Mouse (Mus musculus): ENCODE data around the gene Rwdd2b. TPM values are rescaled to one million over a fixed set of nuclear protein-coding genes. Genes with fewer than 3 reads are reported as not detected.

Gene Rwdd2b
- polyA plus RNA-seq (2014; fragmentation: Nextera tagmentation; extraction: Ambion mirVana), result 12.3 and 14.2 TPM in 2 replicates

DNA sequence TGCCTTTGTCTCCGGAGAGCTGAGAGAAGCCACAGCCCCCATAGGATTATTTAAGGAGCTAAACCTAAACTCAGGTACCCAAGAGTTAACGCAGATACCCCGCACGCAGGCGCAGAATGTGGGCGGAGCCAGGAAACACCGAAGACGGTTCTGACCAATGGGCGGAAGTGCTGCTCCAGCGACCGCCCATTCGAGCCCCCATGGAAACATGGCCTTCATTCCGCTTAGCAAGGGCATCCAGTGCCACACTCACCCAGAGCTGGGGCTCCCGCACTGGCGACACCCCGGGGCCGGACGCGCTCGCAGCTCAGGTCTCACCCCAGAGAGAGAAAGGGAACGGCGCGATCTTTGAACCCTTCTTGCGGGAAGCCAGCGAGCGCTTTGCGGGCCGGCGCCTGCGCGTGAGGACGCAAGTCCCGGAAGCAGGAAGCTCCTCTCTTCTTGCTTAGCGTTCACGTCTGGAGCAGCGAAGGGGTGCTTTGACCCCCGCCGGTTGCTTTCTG is at the start of gene Rwdd2b:
Rwdd2b (minus strand) TSS at position 390 of the 503 bp plus-strand sequence.
- 0% methylated on average over 38 of the region's 38 CpGs for WGBS
- H3K9ac ChIP-seq (ENCODE audit: low read depth, low read length), result peak within 1 kb of the TSS; percentile 86

DNA sequence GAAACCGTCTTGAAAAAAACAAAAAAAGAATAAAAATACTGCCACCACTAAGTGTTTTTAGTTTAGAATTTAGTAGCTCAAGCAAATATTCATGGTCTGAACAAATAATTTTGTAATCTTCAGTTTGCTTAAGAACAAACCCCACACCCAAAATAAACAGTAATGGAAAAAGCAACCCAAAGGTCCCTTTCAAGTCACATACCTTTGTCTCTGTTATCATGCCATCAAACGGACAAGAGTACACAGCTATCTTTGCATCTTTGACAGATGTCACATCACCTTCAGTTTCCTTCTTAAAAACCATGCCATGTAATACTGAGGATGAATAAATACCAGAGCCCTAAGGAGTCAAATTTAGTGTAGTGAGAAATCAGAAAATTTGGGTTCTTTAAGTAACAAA is 48.2 kb upstream of the Rwdd2b start:
- H3K4me3 ChIP-seq (ENCODE audit: low read depth, low read length), result no peak overlapping the region
- WGBS, result 87% methylated on average over 2 of the region's 2 CpGs
- H3K9me3 ChIP-seq (ENCODE audit: control insufficient read depth, low read length), result no peaks in the 10 kb centered on the region
- no peak overlapping the region for H3K4me2 ChIP-seq (replicated peaks; ENCODE audit: low read depth, low read length)
- no peak overlapping the region for H3K27ac ChIP-seq (ENCODE audit: low read depth, low read length)
- no peak overlapping the region for H3K9ac ChIP-seq (ENCODE audit: low read depth, low read length)
- H3K27me3 ChIP-seq (ENCODE audit: control insufficient read depth, insufficient read depth, low read length), result no peaks in the 10 kb centered on the region
- peaks cover 34% of the 10 kb centered on the region for H3K36me3 ChIP-seq (ENCODE audit: control insufficient read depth, insufficient read depth, low read length)
- H3K4me1 ChIP-seq (replicated peaks; ENCODE audit: control insufficient read depth, insufficient read depth, low read length), result no peaks in the 10 kb centered on the region
- no peak for ATAC-seq (ENCODE audit: low FRiP score)
- no peak for DNase-seq (ENCODE audit: low spot score)

More for the DNA sequence above, at the start of gene Rwdd2b:
- peak; percentile 93 for DNase-seq (ENCODE audit: low spot score)
- Histone ChIP-seq H3K27me3 (ENCODE audit: control insufficient read depth, insufficient read depth, low read length) (no peaks in the 10 kb centered on the region), H3K4me3 (ENCODE audit: low read depth, low read length) (peak within 1 kb of the TSS; percentile 77), H3K9me3 (ENCODE audit: control insufficient read depth, low read length) (no peaks in the 10 kb centered on the region), H3K4me1 (replicated peaks; ENCODE audit: control insufficient read depth, insufficient read depth, low read length) (peaks cover 2% of the 10 kb centered on the region), H3K27ac (ENCODE audit: low read depth, low read length) (peak within 1 kb of the TSS; percentile 89), H3K36me3 (ENCODE audit: control insufficient read depth, insufficient read depth, low read length) (no peaks in the 10 kb centered on the region), H3K4me2 (replicated peaks; ENCODE audit: low read depth, low read length) (peak within 1 kb of the TSS; percentile 64)
- ATAC-seq (ENCODE audit: low FRiP score), result peak; percentile 98

DNA sequence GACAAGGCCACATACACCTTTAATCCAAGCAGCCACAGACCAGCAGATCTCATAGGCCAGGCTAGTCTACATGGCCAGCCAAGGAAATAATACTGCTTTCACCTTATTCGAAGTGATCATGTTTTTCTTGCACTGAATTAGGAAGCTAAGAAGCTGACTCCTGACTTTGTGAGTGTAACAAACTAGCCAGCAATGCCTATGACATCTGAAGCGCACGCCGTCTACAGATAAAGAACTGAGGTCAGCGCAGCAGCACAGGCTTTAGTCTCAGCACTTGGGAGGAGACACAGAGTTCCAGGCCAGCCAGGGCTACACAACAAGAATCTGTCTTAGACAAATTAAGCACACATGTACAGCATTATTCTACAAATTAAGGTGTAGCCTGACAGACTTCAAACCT is 46.4 kb upstream of the Rwdd2b start:
- Histone ChIP-seq H3K9me3 (ENCODE audit: control insufficient read depth, low read length) (no peaks in the 10 kb centered on the region), H3K4me3 (ENCODE audit: low read depth, low read length) (no peak overlapping the region), H3K9ac (ENCODE audit: low read depth, low read length) (no peak overlapping the region), H3K36me3 (ENCODE audit: control insufficient read depth, insufficient read depth, low read length) (peaks cover 31% of the 10 kb centered on the region), H3K27me3 (ENCODE audit: control insufficient read depth, insufficient read depth, low read length) (no peaks in the 10 kb centered on the region), H3K4me1 (replicated peaks; ENCODE audit: control insufficient read depth, insufficient read depth, low read length) (no peaks in the 10 kb centered on the region), H3K27ac (ENCODE audit: low read depth, low read length) (no peak overlapping the region), H3K4me2 (replicated peaks; ENCODE audit: low read depth, low read length) (no peak overlapping the region)
- DNase-seq (ENCODE audit: low spot score) (no peak), ATAC-seq (ENCODE audit: low FRiP score) (no peak)
- WGBS, result 90% methylated on average over 5 of the region's 5 CpGs

DNA sequence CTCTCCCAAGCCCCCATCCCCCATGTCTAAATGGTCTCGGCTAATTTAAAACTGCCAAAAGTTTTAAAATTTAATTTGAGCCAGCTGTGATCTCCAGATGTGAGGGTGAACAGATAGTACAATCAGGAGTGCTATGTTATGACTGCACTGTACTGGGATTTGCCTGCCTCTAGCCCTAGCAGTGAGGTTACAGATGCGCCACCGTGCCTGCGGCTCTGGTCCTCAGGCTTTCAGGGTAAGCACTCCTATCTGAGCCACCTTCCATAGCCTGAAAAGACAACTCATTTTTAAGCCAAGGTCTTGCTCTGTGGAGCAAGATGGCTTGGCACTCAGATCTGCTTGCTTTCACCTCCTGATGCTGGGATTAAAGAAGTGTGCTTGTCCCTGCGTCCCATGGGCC is 44.0 kb upstream of the Rwdd2b start:
- H3K36me3 ChIP-seq (ENCODE audit: control insufficient read depth, insufficient read depth, low read length), result peaks cover 22% of the 10 kb centered on the region
- 94% methylated on average over 5 of the region's 5 CpGs for WGBS

DNA sequence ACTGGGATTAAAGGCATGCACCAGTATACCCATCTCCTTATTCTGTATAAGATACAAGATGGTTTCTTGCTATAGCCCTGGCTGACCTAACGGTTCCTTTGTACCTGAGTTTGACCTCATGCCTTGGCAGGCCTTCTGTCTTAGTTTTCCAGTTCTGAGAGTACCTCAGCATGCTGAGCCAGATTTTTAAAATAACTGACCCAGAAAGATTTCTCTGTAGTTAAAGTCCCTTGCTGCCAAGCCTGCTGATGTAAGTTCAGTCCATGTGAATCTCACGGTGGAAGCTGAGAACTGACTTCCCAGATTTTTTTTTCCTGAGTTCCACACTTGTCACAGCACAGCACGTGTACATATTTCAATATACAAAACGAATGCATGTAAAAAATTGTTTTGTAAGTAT is 30.2 kb upstream of the Rwdd2b start:
- ATAC-seq (ENCODE audit: low FRiP score), result no peak
- peaks cover 4% of the 10 kb centered on the region; the same call in 1 of the 2 replicates for H3K36me3 ChIP-seq (ENCODE audit: control insufficient read depth, insufficient read depth, low read length)
- WGBS, result 92% methylated on average over 4 of the region's 4 CpGs

More for the DNA sequence above, 44.0 kb upstream of the Rwdd2b start:
- Histone ChIP-seq H3K9me3 (ENCODE audit: control insufficient read depth, low read length) (no peaks in the 10 kb centered on the region), H3K27me3 (ENCODE audit: control insufficient read depth, insufficient read depth, low read length) (no peaks in the 10 kb centered on the region), H3K27ac (ENCODE audit: low read depth, low read length) (no peak overlapping the region), H3K9ac (ENCODE audit: low read depth, low read length) (no peak overlapping the region), H3K4me2 (replicated peaks; ENCODE audit: low read depth, low read length) (no peak overlapping the region), H3K4me3 (ENCODE audit: low read depth, low read length) (no peak overlapping the region), H3K4me1 (replicated peaks; ENCODE audit: control insufficient read depth, insufficient read depth, low read length) (no peaks in the 10 kb centered on the region)
- ATAC-seq (ENCODE audit: low FRiP score) (no peak), DNase-seq (ENCODE audit: low spot score) (no peak)

DNA sequence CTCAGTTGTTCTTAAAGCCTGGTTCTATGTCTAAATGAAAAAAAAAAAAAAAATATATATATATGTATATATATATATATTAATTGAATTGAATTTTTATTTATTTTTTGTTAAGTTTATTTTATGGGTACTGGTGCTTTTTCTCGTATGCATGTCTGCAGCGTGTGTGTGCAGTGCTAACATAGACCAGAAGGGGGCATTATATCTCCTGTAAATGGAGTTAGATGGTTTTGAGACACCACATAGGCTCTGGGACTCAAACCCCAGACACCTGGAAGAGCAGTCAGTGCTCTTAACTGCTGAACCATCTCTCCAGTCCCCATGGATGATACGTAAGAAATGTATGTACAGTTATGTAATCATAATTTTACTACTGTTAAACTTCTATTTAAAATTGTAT is 18.4 kb upstream of the Rwdd2b start:
- WGBS, result 98% methylated on average over 3 of the region's 3 CpGs
- Histone ChIP-seq H3K9ac (ENCODE audit: low read depth, low read length) (no peak overlapping the region), H3K4me2 (replicated peaks; ENCODE audit: low read depth, low read length) (no peak overlapping the region), H3K27me3 (ENCODE audit: control insufficient read depth, insufficient read depth, low read length) (no peaks in the 10 kb centered on the region), H3K4me1 (replicated peaks; ENCODE audit: control insufficient read depth, insufficient read depth, low read length) (no peaks in the 10 kb centered on the region; the same call in 1 of the 2 replicates), H3K36me3 (ENCODE audit: control insufficient read depth, insufficient read depth, low read length) (no peaks in the 10 kb centered on the region), H3K27ac (ENCODE audit: low read depth, low read length) (no peak overlapping the region), H3K4me3 (ENCODE audit: low read depth, low read length) (no peak overlapping the region), H3K9me3 (ENCODE audit: control insufficient read depth, low read length) (no peaks in the 10 kb centered on the region)
- ATAC-seq (ENCODE audit: low FRiP score) (no peak), DNase-seq (ENCODE audit: low spot score) (no peak)

More for the DNA sequence above, 30.2 kb upstream of the Rwdd2b start:
- Histone ChIP-seq H3K4me3 (ENCODE audit: low read depth, low read length) (no peak overlapping the region), H3K27me3 (ENCODE audit: control insufficient read depth, insufficient read depth, low read length) (no peaks in the 10 kb centered on the region), H3K4me1 (replicated peaks; ENCODE audit: control insufficient read depth, insufficient read depth, low read length) (no peaks in the 10 kb centered on the region), H3K9ac (ENCODE audit: low read depth, low read length) (no peak overlapping the region), H3K9me3 (ENCODE audit: control insufficient read depth, low read length) (no peaks in the 10 kb centered on the region), H3K27ac (ENCODE audit: low read depth, low read length) (no peak overlapping the region), H3K4me2 (replicated peaks; ENCODE audit: low read depth, low read length) (no peak overlapping the region)
- no peak for DNase-seq (ENCODE audit: low spot score)

DNA sequence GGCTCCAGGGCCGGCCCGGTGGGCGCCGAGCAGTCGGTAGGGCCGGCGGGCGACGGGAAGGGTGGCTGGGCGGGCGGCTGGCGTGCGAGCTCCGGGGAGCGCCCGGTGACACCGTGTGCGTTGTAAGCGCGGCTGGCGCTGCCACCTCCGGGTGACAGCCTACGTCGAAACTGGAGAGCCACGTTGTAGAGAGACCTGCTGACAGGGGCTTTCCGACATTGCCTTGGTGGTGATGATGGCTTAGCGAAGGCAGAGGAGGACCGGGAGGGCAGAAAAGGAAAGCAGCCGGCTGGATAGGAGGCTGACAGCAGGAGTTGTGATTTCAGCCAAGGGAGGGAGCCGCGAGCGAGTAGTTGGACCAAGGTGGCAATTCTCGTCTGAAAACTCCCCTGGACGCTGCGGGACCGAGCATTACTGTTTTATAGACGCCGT is 14.8 kb upstream of the Rwdd2b start:
- under 1% methylated on average over 38 of the region's 38 CpGs for WGBS
- H3K4me2 ChIP-seq (replicated peaks; ENCODE audit: low read depth, low read length), result peak overlapping the region; percentile 82
- no peak for DNase-seq (ENCODE audit: low spot score)
- peak overlapping the region; percentile 77 for H3K9ac ChIP-seq (ENCODE audit: low read depth, low read length)
- no peak; the same call in 1 of the 2 replicates for ATAC-seq (ENCODE audit: low FRiP score)
- H3K27me3 ChIP-seq (ENCODE audit: control insufficient read depth, insufficient read depth, low read length), result no peaks in the 10 kb centered on the region
- no peaks in the 10 kb centered on the region for H3K36me3 ChIP-seq (ENCODE audit: control insufficient read depth, insufficient read depth, low read length)
- no peaks in the 10 kb centered on the region; the same call in 1 of the 2 replicates for H3K4me1 ChIP-seq (replicated peaks; ENCODE audit: control insufficient read depth, insufficient read depth, low read length)
- no peaks in the 10 kb centered on the region for H3K9me3 ChIP-seq (ENCODE audit: control insufficient read depth, low read length)
- H3K27ac ChIP-seq (ENCODE audit: low read depth, low read length), result peak overlapping the region; percentile 44; the same call in 1 of the 2 replicates
- peak overlapping the region; percentile 75 for H3K4me3 ChIP-seq (ENCODE audit: low read depth, low read length)

DNA sequence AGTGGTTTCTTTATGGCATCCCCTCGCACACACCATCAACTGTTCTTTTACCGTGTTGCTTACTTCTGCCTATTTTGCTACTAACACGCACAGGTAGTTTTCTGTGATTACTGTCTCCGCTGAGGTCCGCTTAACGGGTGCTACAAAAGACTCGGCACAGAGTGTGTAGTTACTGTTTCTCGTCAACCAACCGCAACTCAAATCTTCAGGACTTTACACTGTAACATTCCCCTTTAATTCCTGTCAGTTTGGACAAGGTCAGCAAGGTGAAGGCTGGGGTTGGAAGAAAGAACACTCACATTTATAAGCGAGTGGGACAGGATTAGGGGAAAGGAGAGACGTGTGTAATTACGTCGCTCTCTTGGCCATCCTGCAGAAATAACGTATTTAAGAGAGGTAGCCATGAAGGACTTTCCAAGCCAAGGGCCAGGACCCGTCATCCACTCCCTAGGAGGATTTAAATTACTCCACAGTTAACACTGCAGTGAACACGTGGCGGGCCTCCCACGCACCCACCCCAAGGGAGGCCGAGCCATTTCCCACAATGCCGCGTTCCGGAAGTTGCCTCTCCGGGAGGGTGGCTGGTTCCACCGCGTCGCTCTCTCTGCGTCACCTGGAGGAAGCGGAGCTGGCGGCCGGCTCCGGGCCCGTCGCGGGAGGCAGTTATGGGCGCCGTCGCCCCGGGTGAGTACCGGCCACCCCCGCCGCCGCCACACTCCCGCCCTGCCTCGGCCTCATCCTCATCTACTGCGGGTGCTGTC is 14.2 kb upstream of the Rwdd2b start, which contains the start of gene Usp16:
Usp16 (plus strand) TSS at position 285 of the 761 bp plus-strand sequence.
- no peaks in the 10 kb centered on the region; the same call in 1 of the 2 replicates for H3K4me1 ChIP-seq (replicated peaks; ENCODE audit: control insufficient read depth, insufficient read depth, low read length)
- ATAC-seq (ENCODE audit: low FRiP score) (peak; percentile 98), DNase-seq (ENCODE audit: low spot score) (peak; percentile 93)
- peak within 1 kb of the TSS; percentile 77 for H3K9ac ChIP-seq (ENCODE audit: low read depth, low read length)
- 7% methylated on average over 45 of the region's 45 CpGs for WGBS
- peak within 1 kb of the TSS; percentile 82 for H3K4me2 ChIP-seq (replicated peaks; ENCODE audit: low read depth, low read length)
- no peaks in the 10 kb centered on the region for H3K9me3 ChIP-seq (ENCODE audit: control insufficient read depth, low read length)
- peak within 1 kb of the TSS; percentile 75 for H3K4me3 ChIP-seq (ENCODE audit: low read depth, low read length)
- H3K27me3 ChIP-seq (ENCODE audit: control insufficient read depth, insufficient read depth, low read length), result no peaks in the 10 kb centered on the region
- H3K36me3 ChIP-seq (ENCODE audit: control insufficient read depth, insufficient read depth, low read length), result no peaks in the 10 kb centered on the region
- H3K27ac ChIP-seq (ENCODE audit: low read depth, low read length), result peak within 1 kb of the TSS; percentile 44; the same call in 1 of the 2 replicates
